ENCODE assay signal across 8 mouse cellular contexts in the genomic region with DNA sequence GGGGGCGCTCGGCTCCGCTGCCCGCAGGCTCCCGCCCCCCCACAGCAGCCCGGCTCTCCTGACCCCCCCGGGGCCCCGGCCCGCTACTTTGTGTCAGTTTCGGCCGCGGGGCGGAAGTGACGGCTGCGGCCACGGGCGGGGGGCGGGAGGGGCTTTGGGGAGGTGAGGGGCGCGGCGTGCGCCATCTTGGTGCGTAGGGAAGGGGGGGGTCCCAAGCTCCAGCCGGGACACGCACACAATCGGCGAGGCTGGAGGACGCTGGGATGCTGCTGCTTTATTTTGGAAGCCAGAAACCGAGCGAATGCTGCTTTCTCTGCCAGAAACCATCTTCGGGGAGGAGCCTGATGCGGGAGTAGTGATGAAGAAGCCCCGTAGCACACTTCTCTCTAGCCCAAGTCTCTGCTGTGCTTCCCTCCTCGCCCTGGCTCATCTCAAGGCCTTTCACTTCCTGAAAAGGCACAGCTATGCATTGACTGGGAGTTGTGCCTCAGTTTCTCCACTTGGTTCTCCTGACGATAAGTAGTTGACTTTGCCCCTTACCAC. TPM values are rescaled to one million over a fixed set of nuclear protein-coding genes. Genes with fewer than 3 reads are reported as not detected.
DNase-seq lines count a peak whose midpoint lies in the region; ATAC-seq and TF ChIP-seq lines count a peak whose summit lies in the region.

A gene (minus strand): TSS at position 288 of the 543 bp plus-strand sequence.

- peak; percentile 43 for TF ChIP-seq POLR2A in kidney, adult 2 months (IDR thresholded peaks at IDR 0.05; ENCODE audit: low read depth, low read length)

- intact Hi-C loops in gastrocnemius, postnatal 36 days (cut with DNase I) = loop anchor here (10.0 kb wide), 1 partner anchor 178 kb away; no protein-coding TSS in a partner anchor

- H3K27me3 ChIP-seq in kidney, adult 2 months (replicated peaks; ENCODE audit: control insufficient read depth, insufficient read depth, low read length) = no peaks in the 10 kb centered on the region
- no peaks in the 10 kb centered on the region for H3K27me3 ChIP-seq in intestine, embryonic 14.5 days (replicated peaks; ENCODE audit: control insufficient read depth, insufficient read depth, low read length)
- no peaks in the 10 kb centered on the region for H3K27me3 ChIP-seq in limb, embryonic 13.5 days
- no peaks in the 10 kb centered on the region for H3K27me3 ChIP-seq in midbrain, embryonic 16.5 days (ENCODE audit: control insufficient read depth, insufficient read depth, low read depth, low read length)
- no peaks in the 10 kb centered on the region for H3K27me3 ChIP-seq in stomach, embryonic 16.5 days (ENCODE audit: control insufficient read depth, insufficient read depth, low read length)

- WGBS in kidney, adult 2 months = 1% methylated on average over 31 of the region's 35 CpGs
- under 1% methylated on average over 35 of the region's 35 CpGs for WGBS in intestine, embryonic 14.5 days
- WGBS in limb, embryonic 13.5 days = 1% methylated on average over 29 of the region's 35 CpGs
- WGBS in midbrain, embryonic 16.5 days = under 1% methylated on average over 30 of the region's 35 CpGs
- WGBS in stomach, embryonic 16.5 days = under 1% methylated on average over 35 of the region's 35 CpGs

- peak; percentile 56 for DNase-seq in kidney, adult 2 months
- DNase-seq in kidney, adult 9 months = no peak
- peak; percentile 49 to 54 for DNase-seq in cerebellum, postnatal 36 days
- DNase-seq in gastrocnemius, postnatal 36 days = peak; percentile 32 to 52
- DNase-seq in intestine, embryonic 14.5 days (ENCODE audit: low spot score) = peak; percentile 84

- H3K4me2 ChIP-seq in intestine, embryonic 14.5 days (ENCODE audit: low read length) = peak within 1 kb of the TSS; percentile 91
- peak within 1 kb of the TSS; percentile 87 for H3K4me2 ChIP-seq in limb, embryonic 13.5 days (replicated peaks)
- H3K4me2 ChIP-seq in midbrain, embryonic 16.5 days (ENCODE audit: low read length) = peak within 1 kb of the TSS; percentile 88
- peak within 1 kb of the TSS; percentile 99 for H3K4me2 ChIP-seq in stomach, embryonic 16.5 days (ENCODE audit: low read depth, low read length)

- H3K36me3 ChIP-seq in kidney, adult 2 months (ENCODE audit: control insufficient read depth, insufficient read depth, low read length) = no peaks in the 10 kb centered on the region
- H3K36me3 ChIP-seq in intestine, embryonic 14.5 days (ENCODE audit: control insufficient read depth, insufficient read depth, low read length) = peaks cover 1% of the 10 kb centered on the region
- peaks cover 22% of the 10 kb centered on the region for H3K36me3 ChIP-seq in limb, embryonic 13.5 days
- no peaks in the 10 kb centered on the region for H3K36me3 ChIP-seq in midbrain, embryonic 16.5 days (ENCODE audit: control insufficient read depth, insufficient read depth, low read length)
- no peaks in the 10 kb centered on the region for H3K36me3 ChIP-seq in stomach, embryonic 16.5 days (ENCODE audit: control insufficient read depth, insufficient read depth, low read length)

- H3K4me3 ChIP-seq in kidney, adult 2 months (ENCODE audit: insufficient read depth, low read depth, low read length) = peak within 1 kb of the TSS; percentile 61
- peak within 1 kb of the TSS; percentile 85 for H3K4me3 ChIP-seq in intestine, embryonic 14.5 days (ENCODE audit: low read depth, low read length)
- H3K4me3 ChIP-seq in limb, embryonic 13.5 days = peak within 1 kb of the TSS; percentile 96
- peak within 1 kb of the TSS; percentile 85 for H3K4me3 ChIP-seq in midbrain, embryonic 16.5 days (ENCODE audit: low read depth, low read length)
- peak within 1 kb of the TSS; percentile 92 for H3K4me3 ChIP-seq in stomach, embryonic 16.5 days (replicated peaks; ENCODE audit: low read length)

- H3K9me3 ChIP-seq in intestine, embryonic 14.5 days (ENCODE audit: control insufficient read depth, low read length) = no peaks in the 10 kb centered on the region
- H3K9me3 ChIP-seq in limb, embryonic 13.5 days = no peaks in the 10 kb centered on the region
- H3K9me3 ChIP-seq in midbrain, embryonic 16.5 days (replicated peaks; ENCODE audit: control insufficient read depth, low read length, poor library complexity, severe bottlenecking) = no peaks in the 10 kb centered on the region
- no peaks in the 10 kb centered on the region for H3K9me3 ChIP-seq in stomach, embryonic 16.5 days (replicated peaks; ENCODE audit: control insufficient read depth, low read length)

- no peaks in the 10 kb centered on the region; the same call in 1 of the 2 replicates for H3K4me1 ChIP-seq in kidney, adult 2 months (ENCODE audit: control insufficient read depth, insufficient read depth, low read length)
- peaks cover 32% of the 10 kb centered on the region for H3K4me1 ChIP-seq in intestine, embryonic 14.5 days (replicated peaks; ENCODE audit: control insufficient read depth, insufficient read depth, low read length)
- H3K4me1 ChIP-seq in limb, embryonic 13.5 days = peaks cover 43% of the 10 kb centered on the region
- H3K4me1 ChIP-seq in midbrain, embryonic 16.5 days (ENCODE audit: control insufficient read depth, insufficient read depth, low read length) = peaks cover 41% of the 10 kb centered on the region
- H3K4me1 ChIP-seq in stomach, embryonic 16.5 days (ENCODE audit: control insufficient read depth, insufficient read depth, low read length) = peaks cover 29% of the 10 kb centered on the region

- peak within 1 kb of the TSS; percentile 85 for H3K9ac ChIP-seq in intestine, embryonic 14.5 days (ENCODE audit: low read length)
- peak within 1 kb of the TSS; percentile 96 for H3K9ac ChIP-seq in limb, embryonic 13.5 days
- peak within 1 kb of the TSS; percentile 97 for H3K9ac ChIP-seq in midbrain, embryonic 16.5 days (ENCODE audit: low read depth, low read length)
- H3K9ac ChIP-seq in stomach, embryonic 16.5 days (ENCODE audit: low read length) = peak within 1 kb of the TSS; percentile 97

- TF ChIP-seq CTCF in kidney, adult 2 months (conservative IDR thresholded peaks at IDR 0.05; ENCODE audit: insufficient read depth, insufficient read length, low read depth, low read length) = no peak

- peak; percentile 66; the same call in 1 of the 2 replicates for ATAC-seq in intestine, embryonic 14.5 days (replicated peaks; ENCODE audit: low FRiP score, low TSS enrichment, low read depth)
- peak; percentile 66 for ATAC-seq in limb, embryonic 13.5 days (ENCODE audit: low FRiP score, low read depth)
- peak; percentile 55 for ATAC-seq in midbrain, embryonic 16.5 days
- peak; percentile 67 for ATAC-seq in stomach, embryonic 16.5 days (ENCODE audit: insufficient read depth, low FRiP score)

- peak within 1 kb of the TSS; percentile 72 for H3K27ac ChIP-seq in kidney, adult 2 months (ENCODE audit: insufficient read depth, low read depth, low read length)
- peak within 1 kb of the TSS; percentile 94 for H3K27ac ChIP-seq in intestine, embryonic 14.5 days (ENCODE audit: low read depth)
- H3K27ac ChIP-seq in limb, embryonic 13.5 days = peak within 1 kb of the TSS; percentile 94
- H3K27ac ChIP-seq in midbrain, embryonic 16.5 days (ENCODE audit: low read length) = peak within 1 kb of the TSS; percentile 89
- H3K27ac ChIP-seq in stomach, embryonic 16.5 days (ENCODE audit: low read length) = peak within 1 kb of the TSS; percentile 97

RNA-seq across cellular contexts. Expression of the gene that starts here (rescaled TPM):
- polyA plus RNA-seq in kidney, adult 2 months (2012; rRNA removed) = 21.9 and 23.5 TPM in 2 replicates
- 10 to 100 TPM; 12.5 to 15.3 TPM for total RNA-seq in gastrocnemius, postnatal 36 days (2021)
- 14.1 and 14.9 TPM in 2 replicates for polyA plus RNA-seq in intestine, embryonic 14.5 days (2014; fragmentation: Nextera tagmentation; extraction: Ambion mirVana)
- polyA plus RNA-seq in limb, embryonic 13.5 days (2015; fragmentation: Nextera tagmentation; extraction: Ambion mirVana) = 15.2 and 17.7 TPM in 2 replicates
- 12.5 and 13.9 TPM in 2 replicates for polyA plus RNA-seq in midbrain, embryonic 16.5 days (2015; fragmentation: Nextera tagmentation; extraction: Ambion mirVana)
- 11.6 and 12.3 TPM in 2 replicates for polyA plus RNA-seq in stomach, embryonic 16.5 days (2015; fragmentation: Nextera tagmentation; extraction: Ambion mirVana)
